Mouse (Mus musculus) olfactory bulb, adult 2 months (tissue): ENCODE measurements around the gene Bcan.

Source experiments
- CTCF ChIP-seq: fragments of 200-500 bp; IDR thresholded peaks from 2 replicates; pipeline ENCODE4 v1.5.1; 2012; ENCODE audit warnings: low read depth, mild to moderate bottlenecking, low read length, moderate library complexity; ENCODE audit not compliant: insufficient read depth
- POLR2A ChIP-seq: fragments of 200-500 bp; IDR thresholded peaks from 2 replicates; pipeline ENCODE4 v1.6.1; 2012; ENCODE audit warnings: mild to moderate bottlenecking, low read depth, low read length, moderate library complexity; ENCODE audit not compliant: insufficient read depth

DNA sequence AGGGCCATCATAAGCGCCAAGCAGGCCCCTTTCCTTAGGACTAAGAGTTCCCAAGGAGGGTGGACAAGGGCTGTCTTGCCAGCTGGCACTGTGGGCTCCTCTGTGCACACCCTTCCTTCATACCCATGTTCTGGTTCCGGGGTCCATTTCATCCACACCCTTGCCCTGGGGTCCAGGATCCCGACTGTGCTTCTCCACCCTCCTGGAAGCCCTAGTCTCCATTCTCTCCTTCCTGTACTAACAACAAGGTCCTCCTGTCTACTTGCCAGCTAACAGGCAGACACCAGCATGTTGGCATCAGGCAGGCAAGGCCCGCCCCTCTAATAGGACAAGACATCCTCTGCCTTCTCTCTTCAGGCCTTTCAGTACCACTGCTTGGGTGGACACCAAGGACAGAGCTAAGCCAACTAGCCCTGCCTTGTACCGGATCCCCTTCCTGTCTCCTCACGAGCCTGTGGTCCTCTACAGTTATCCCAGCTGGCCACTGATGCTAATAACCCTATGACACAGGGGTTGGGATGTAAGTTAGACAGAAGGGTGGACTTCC is 18.7 kb downstream of the Bcan start:
- TF ChIP-seq CTCF (no peak), POLR2A (no peak)
